Mouse (Mus musculus) limb, embryonic 11.5 days (tissue): Measurements from ENCODE around the gene Atp8a1. TPM values are rescaled to one million over a fixed set of nuclear protein-coding genes. Genes with fewer than 3 reads are reported as not detected.
A peak's percentile ranks its signal among the peaks of the same experiment; 100 is the strongest.

Experiments used
- ATAC-seq: fragments of 200-750 bp; cut with Nextera tagmentation; 2 replicates; pipeline ENCODE4 v1.8.0; 2017; ENCODE audit warnings: low read depth; ENCODE audit not compliant: insufficient number of reproducible peaks, low FRiP score, low TSS enrichment
- DNase-seq: peaks from one replicate; pipeline ENCODE4 v3.0.0-alpha.2; 2015; ENCODE audit warnings: low spot score
- H3K27ac ChIP-seq: fragments of 300-500 bp; sonication (generic); replicated peaks from 2 replicates; pipeline ENCODE4 v1.5.1; 2014; ENCODE audit warnings: low read depth, mild to moderate bottlenecking, low read length
- H3K27me3 ChIP-seq: fragments of 300-500 bp; sonication (generic); 2 replicates; pipeline ENCODE4 v1.6.1; 2014; ENCODE audit warnings: mild to moderate bottlenecking, low read length, mixed read lengths; ENCODE audit not compliant: control insufficient read depth, insufficient read depth
- H3K36me3 ChIP-seq: fragments of 300-500 bp; sonication (generic); 2 replicates; pipeline ENCODE4 v1.6.1; 2014; ENCODE audit warnings: mild to moderate bottlenecking, low read length, moderate library complexity, mixed read lengths; ENCODE audit not compliant: control insufficient read depth, insufficient read depth
- H3K4me1 ChIP-seq: fragments of 300-500 bp; sonication (generic); 2 replicates; pipeline ENCODE4 v1.6.1; 2014; ENCODE audit warnings: low read length, mixed read lengths; ENCODE audit not compliant: control insufficient read depth, insufficient read depth
- H3K4me2 ChIP-seq: fragments of 300-500 bp; sonication (generic); 2 replicates; pipeline ENCODE4 v1.6.1; 2014; ENCODE audit warnings: low read depth, mild to moderate bottlenecking, moderate library complexity; ENCODE audit not compliant: severe bottlenecking
- H3K4me3 ChIP-seq: fragments of 300-500 bp; sonication (generic); 2 replicates; pipeline ENCODE4 v1.5.1; 2014; ENCODE audit warnings: low read depth, low read length
- H3K9ac ChIP-seq: fragments of 300-500 bp; sonication (generic); 2 replicates; pipeline ENCODE4 v1.6.1; 2014; ENCODE audit warnings: mild to moderate bottlenecking, low read length
- H3K9me3 ChIP-seq: fragments of 300-500 bp; sonication (generic); 2 replicates; pipeline ENCODE4 v1.6.1; 2016; ENCODE audit warnings: low read length; ENCODE audit not compliant: control insufficient read depth
- WGBS: fragments of 180-500 bp; shearing (Covaris S2); extraction: QIAGEN DNeasy Blood & Tissue Kit; methylation state at CpG from one replicate; pipeline ENCODE4 v1.1.7; 2014; 5-methylcytosine and 5-hydroxymethylcytosine counted together
- polyA plus RNA-seq: library from polyadenylated mRNA; unstranded; fragments of >200 nt; fragmentation: Nextera tagmentation; extraction: Ambion mirVana; gene quantifications from 2 replicates; pipeline ENCODE4 v1.2.1, GENCODE M21; 2014

Gene Atp8a1
- polyA plus RNA-seq = 5.7 and 7.7 TPM in 2 replicates

- Histone ChIP-seq H3K4me1 (peaks cover 4% of the 10 kb centered on the region), H3K9me3 (no peaks in the 10 kb centered on the region), H3K36me3 (no peaks in the 10 kb centered on the region), H3K27ac (0 out of 2 replicates have a peak within 1 kb of the TSS, but pooled peaks have one; percentile 12), H3K4me2 (peak within 1 kb of the TSS; percentile 95), H3K27me3 (no peaks in the 10 kb centered on the region), H3K9ac (peak within 1 kb of the TSS; percentile 63), H3K4me3 (peak within 1 kb of the TSS; percentile 75)
- ATAC-seq = peak; percentile 96
- 1% methylated on average over 44 of the region's 64 CpGs for WGBS
- peak; percentile 99 for DNase-seq
These were observed at the start of gene Atp8a1 for GRCm38 (mm10) chr5:67847253-67848165. Gene Atp8a1, minus strand, starts transcription at chr5:67847434.

- 94% methylated on average over 9 of the region's 9 CpGs for WGBS
- Histone ChIP-seq H3K9me3 (no peaks in the 10 kb centered on the region), H3K27ac (no peak overlapping the region), H3K4me3 (no peak overlapping the region), H3K27me3 (no peaks in the 10 kb centered on the region), H3K4me1 (no peaks in the 10 kb centered on the region), H3K36me3 (no peaks in the 10 kb centered on the region), H3K4me2 (no peak overlapping the region), H3K9ac (no peak overlapping the region)
- DNase-seq = no peak
- ATAC-seq = no peak
These were observed 37.4 kb upstream of the Atp8a1 start for GRCm38 (mm10) chr5:67884422-67885210.

- Histone ChIP-seq H3K27me3 (no peaks in the 10 kb centered on the region), H3K4me2 (no peak overlapping the region), H3K4me1 (no peaks in the 10 kb centered on the region), H3K9me3 (no peaks in the 10 kb centered on the region), H3K9ac (no peak overlapping the region), H3K4me3 (no peak overlapping the region), H3K36me3 (no peaks in the 10 kb centered on the region), H3K27ac (no peak overlapping the region)
- ATAC-seq = no peak
- 52% methylated on average over 1 of the region's 1 CpGs for WGBS
- DNase-seq = no peak
These were observed 36.4 kb upstream of the Atp8a1 start for GRCm38 (mm10) chr5:67883564-67884171.

GRCm38 (mm10) chr5:67871414-67871813, 24.2 kb upstream of the Atp8a1 start:
- 63% methylated on average over 3 of the region's 3 CpGs for whole genome bisulfite sequencing
- H3K4me1 ChIP-seq = no peaks in the 10 kb centered on the region
- H3K9me3 ChIP-seq = no peaks in the 10 kb centered on the region
- H3K36me3 ChIP-seq = no peaks in the 10 kb centered on the region
- no peak overlapping the region for H3K9ac ChIP-seq
- ATAC-seq (no peak), DNase-seq (no peak)
- no peak overlapping the region for H3K4me2 ChIP-seq
- H3K27ac ChIP-seq = no peak overlapping the region
- no peak overlapping the region for H3K4me3 ChIP-seq
- no peaks in the 10 kb centered on the region for H3K27me3 ChIP-seq

- Histone ChIP-seq H3K27me3 (no peaks in the 10 kb centered on the region), H3K27ac (no peak overlapping the region), H3K9ac (no peak overlapping the region), H3K36me3 (no peaks in the 10 kb centered on the region), H3K9me3 (no peaks in the 10 kb centered on the region), H3K4me3 (no peak overlapping the region), H3K4me1 (no peaks in the 10 kb centered on the region), H3K4me2 (no peak overlapping the region)
- no peak for ATAC-seq
- DNase-seq = no peak
- 79% methylated on average over 9 of the region's 9 CpGs for WGBS
These were observed 19.0 kb upstream of the Atp8a1 start for GRCm38 (mm10) chr5:67866221-67866620.

- H3K4me1 ChIP-seq = no peaks in the 10 kb centered on the region
- H3K4me2 ChIP-seq = no peak overlapping the region
- H3K4me3 ChIP-seq = no peak overlapping the region
- H3K27ac ChIP-seq = no peak overlapping the region
- H3K9me3 ChIP-seq = no peaks in the 10 kb centered on the region
- no peak overlapping the region for H3K9ac ChIP-seq
- ATAC-seq = no peak
- H3K27me3 ChIP-seq = no peaks in the 10 kb centered on the region
- WGBS = 78% methylated on average over 5 of the region's 5 CpGs
- no peaks in the 10 kb centered on the region for H3K36me3 ChIP-seq
- DNase-seq = no peak
These were observed 18.4 kb upstream of the Atp8a1 start for GRCm38 (mm10) chr5:67865670-67866069.

- no peak for ATAC-seq
- 68% methylated on average over 2 of the region's 2 CpGs for WGBS
- Histone ChIP-seq H3K27ac (no peak overlapping the region), H3K9ac (no peak overlapping the region), H3K36me3 (no peaks in the 10 kb centered on the region), H3K4me2 (no peak overlapping the region), H3K4me1 (no peaks in the 10 kb centered on the region), H3K9me3 (no peaks in the 10 kb centered on the region), H3K4me3 (no peak overlapping the region), H3K27me3 (no peaks in the 10 kb centered on the region)
- no peak for DNase-seq
These were observed 17.4 kb upstream of the Atp8a1 start for GRCm38 (mm10) chr5:67864508-67865060.

GRCm38 (mm10) chr5:67863950-67864391, 16.7 kb upstream of the Atp8a1 start:
- Histone ChIP-seq H3K9me3 (no peaks in the 10 kb centered on the region), H3K4me1 (no peaks in the 10 kb centered on the region), H3K4me3 (no peak overlapping the region), H3K27ac (no peak overlapping the region), H3K36me3 (no peaks in the 10 kb centered on the region), H3K4me2 (no peak overlapping the region), H3K9ac (no peak overlapping the region), H3K27me3 (no peaks in the 10 kb centered on the region)
- ATAC-seq = no peak
- 82% methylated on average over 10 of the region's 10 CpGs for WGBS
- DNase-seq = no peak
